Mouse (Mus musculus): Measurements from ENCODE around the gene Slc12a4. TPM values are rescaled to one million over a fixed set of nuclear protein-coding genes. Genes with fewer than 3 reads are reported as not detected.

Slc12a4 gene
- total and polyA plus RNA-seq, 3 experiments = 40.2 to 63.2 (median 60.5) TPM

- DNase-seq = no peak
Measured at GRCm38 (mm10) chr8:105969367-105969766, 3.5 kb upstream of the Slc12a4 start.

GRCm38 (mm10) chr8:105966692-105967311 lies 905 bp upstream of the Slc12a4 start:
- DNase-seq = no peak

- DNase-seq = peak; percentile 81
Measured at GRCm38 (mm10) chr8:105965266-105965904, 512 bp downstream of the Slc12a4 start.

- DNase-seq = no peak
Measured at GRCm38 (mm10) chr8:105964506-105965265, 1.2 kb downstream of the Slc12a4 start.

- DNase-seq = no peak
Measured at GRCm38 (mm10) chr8:105961536-105961935, 4.4 kb downstream of the Slc12a4 start.

- DNase-seq = no peak
Measured at GRCm38 (mm10) chr8:105961101-105961500, 4.8 kb downstream of the Slc12a4 start.

GRCm38 (mm10) chr8:105959350-105959749 lies 6.5 kb downstream of the Slc12a4 start:
- DNase-seq = peak; percentile 28

- DNase-seq = peak; percentile 76
Measured at GRCm38 (mm10) chr8:105957813-105958212, 8.1 kb downstream of the Slc12a4 start.

- no peak for DNase-seq
Measured at GRCm38 (mm10) chr8:105956556-105956955, 9.3 kb downstream of the Slc12a4 start.

GRCm38 (mm10) chr8:105951057-105951659 lies 14.7 kb downstream of the Slc12a4 start:
- DNase-seq = no peak

GRCm38 (mm10) chr8:105949350-105949749 lies 16.5 kb downstream of the Slc12a4 start:
- DNase-seq = peak; percentile 48

- DNase-seq = peak; percentile 37
Measured at GRCm38 (mm10) chr8:105943321-105943739, 22.6 kb downstream of the Slc12a4 start, which contains the start of gene Lcat. Gene Lcat (minus strand): TSS chr8:105943382.

- DNase-seq = no peak
Measured at GRCm38 (mm10) chr8:105942542-105942941, 23.4 kb downstream of the Slc12a4 start.

- DNase-seq = no peak
Measured at GRCm38 (mm10) chr8:105942026-105942425, 23.9 kb downstream of the Slc12a4 start.

GRCm38 (mm10) chr8:105938306-105938669 lies 27.6 kb downstream of the Slc12a4 start, which contains the start of gene Psmb10:
Gene Psmb10 (minus strand): TSS chr8:105938444.
- DNase-seq = peak; percentile 75

- DNase-seq = peak; percentile 77
Measured at GRCm38 (mm10) chr8:105937496-105938305, 28.2 kb downstream of the Slc12a4 start.

- peak; percentile 95 for DNase-seq
Measured at GRCm38 (mm10) chr8:105936866-105937475, 28.9 kb downstream of the Slc12a4 start.

GRCm38 (mm10) chr8:105935863-105936603 lies 29.9 kb downstream of the Slc12a4 start:
- DNase-seq = no peak

- DNase-seq = no peak
Measured at GRCm38 (mm10) chr8:105935105-105935504, 30.8 kb downstream of the Slc12a4 start.

- DNase-seq = no peak
Measured at GRCm38 (mm10) chr8:105933762-105934161, 32.1 kb downstream of the Slc12a4 start, which contains the start of gene Ctrl. Gene Ctrl (minus strand): TSS chr8:105933862.

All from adrenal gland, adult 2 months (tissue).